Mouse (Mus musculus) kidney, adult 2 months (tissue): Measurements from ENCODE around the gene Vopp1. TPM values are rescaled to one million over a fixed set of nuclear protein-coding genes. Genes with fewer than 3 reads are reported as not detected.

Experiments used
- DNase-seq: peaks from one replicate; pipeline ENCODE4 v3.0.0; 2021
- H3K27ac ChIP-seq: fragments of 200-500 bp; 2 replicates; pipeline ENCODE4 v1.5.1; 2012; ENCODE audit warnings: low read depth, low read length, control low read depth, inconsistent platforms; ENCODE audit not compliant: insufficient read depth
- H3K27me3 ChIP-seq: fragments of 200-500 bp; replicated peaks from 2 replicates; pipeline ENCODE4 v1.6.1; 2012; ENCODE audit warnings: mild to moderate bottlenecking, moderate library complexity, low read length, inconsistent platforms; ENCODE audit not compliant: control insufficient read depth, insufficient read depth
- H3K36me3 ChIP-seq: fragments of 200-500 bp; 2 replicates; pipeline ENCODE4 v1.6.1; 2012; ENCODE audit warnings: mild to moderate bottlenecking, moderate library complexity, low read length, inconsistent platforms; ENCODE audit not compliant: control insufficient read depth, insufficient read depth
- H3K4me1 ChIP-seq: fragments of 200-500 bp; 2 replicates; pipeline ENCODE4 v1.6.1; 2011; ENCODE audit warnings: low read length; ENCODE audit not compliant: control insufficient read depth, insufficient read depth
- H3K4me3 ChIP-seq: fragments of 200-500 bp; 2 replicates; pipeline ENCODE4 v1.5.1; 2011; ENCODE audit warnings: mild to moderate bottlenecking, low read depth, low read length, control low read depth; ENCODE audit not compliant: insufficient read depth
- CTCF ChIP-seq: fragments of 200-500 bp; conservative IDR thresholded peaks from 2 replicates; pipeline ENCODE4 v1.5.1; 2011; ENCODE audit warnings: low read depth, mild to moderate bottlenecking, control low read depth, low read length, moderate library complexity, mixed read lengths; ENCODE audit not compliant: insufficient read depth, insufficient read length
- POLR2A ChIP-seq: fragments of 200-500 bp; IDR thresholded peaks from one replicate; pipeline ENCODE4 v1.6.1; 2011; ENCODE audit warnings: low read depth, low read length, control low read depth
- WGBS: fragments of 180-500 bp; shearing (Covaris S2); methylation state at CpG from one replicate; pipeline ENCODE4 v1.1.7; 2018; 5-methylcytosine and 5-hydroxymethylcytosine counted together
- polyA plus RNA-seq: library from polyadenylated mRNA; depleted of rRNA; stranded (reverse); fragments of >200 nt; gene quantifications from 2 replicates; pipeline ENCODE4 v1.2.3, GENCODE M21; 2012

Gene Vopp1
- polyA plus RNA-seq, 1 experiment = 9.1 TPM

DNA sequence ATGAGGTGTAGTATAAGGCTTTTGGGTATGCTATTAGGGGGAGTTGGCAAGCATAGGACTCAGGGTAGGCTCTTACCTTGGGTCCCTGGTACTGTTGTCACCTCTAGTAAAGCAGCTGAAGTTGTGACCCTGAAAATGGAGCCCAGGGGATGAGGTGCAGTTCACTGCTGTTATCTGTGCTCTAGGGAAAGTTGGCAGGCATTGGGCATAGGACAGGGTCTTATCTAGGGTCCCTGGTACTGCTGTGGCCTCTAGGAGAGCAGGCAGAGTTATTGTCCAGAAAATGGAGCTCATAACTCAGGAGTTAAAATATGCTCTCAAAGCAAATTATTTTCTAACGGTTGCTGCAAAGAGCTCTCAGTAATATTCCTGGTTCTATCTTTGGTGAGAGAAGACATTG is 103.6 kb downstream of the Vopp1 start:
- H3K4me3 ChIP-seq = no peak overlapping the region
- TF ChIP-seq CTCF = no peak
- TF ChIP-seq POLR2A = no peak
- H3K4me1 ChIP-seq = no peaks in the 10 kb centered on the region
- no peak overlapping the region for H3K27ac ChIP-seq
- 90% methylated on average over 1 of the region's 1 CpGs for WGBS
- DNase-seq = no peak
- no peaks in the 10 kb centered on the region for H3K27me3 ChIP-seq
- no peaks in the 10 kb centered on the region; the same call in 1 of the 2 replicates for H3K36me3 ChIP-seq

DNA sequence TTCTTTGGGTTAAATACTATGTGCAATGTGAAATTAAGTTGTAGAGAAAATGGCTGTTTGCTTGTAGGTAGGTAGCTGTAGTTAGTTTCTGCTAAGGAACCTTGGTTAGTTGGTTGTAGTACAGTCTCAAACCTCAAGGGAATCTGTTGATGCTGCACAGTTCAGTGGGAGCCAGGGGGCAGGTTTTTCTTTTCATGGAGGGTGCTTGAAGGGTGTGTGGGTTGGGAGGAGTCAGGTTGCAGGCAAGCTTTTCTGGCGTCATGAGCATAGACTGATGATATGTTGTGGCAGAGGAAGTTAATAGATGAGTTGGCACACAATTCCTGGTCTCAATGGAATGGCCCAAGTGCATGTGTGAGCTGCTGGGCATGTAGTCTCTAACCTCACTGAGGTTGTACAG is 113.2 kb downstream of the Vopp1 start:
- H3K4me1 ChIP-seq = no peaks in the 10 kb centered on the region
- H3K27me3 ChIP-seq = no peaks in the 10 kb centered on the region
- WGBS = 12% methylated on average over 1 of the region's 1 CpGs
- no peak for TF ChIP-seq CTCF
- no peak for TF ChIP-seq POLR2A
- no peak for DNase-seq
- H3K36me3 ChIP-seq = no peaks in the 10 kb centered on the region
- no peak overlapping the region for H3K4me3 ChIP-seq
- H3K27ac ChIP-seq = no peak overlapping the region

DNA sequence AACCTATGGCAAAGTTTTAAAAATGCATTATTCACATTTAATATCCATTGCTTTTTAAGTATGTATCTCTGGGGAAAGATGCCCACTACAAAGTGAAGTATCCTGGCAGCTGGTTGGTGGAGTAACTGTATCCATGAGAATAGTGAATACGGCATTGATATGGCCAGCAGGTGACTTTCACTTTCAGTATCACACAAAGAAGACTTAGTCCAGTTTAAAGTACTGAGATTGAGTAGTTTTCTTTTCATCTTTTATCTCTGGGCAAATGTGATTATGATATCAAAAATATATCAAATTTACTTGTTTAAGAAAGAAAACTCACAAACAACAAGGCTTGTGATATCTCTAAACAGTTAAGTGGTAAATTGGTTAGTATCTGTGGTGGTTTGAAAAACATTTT is 118.2 kb downstream of the Vopp1 start:
- Histone ChIP-seq H3K27me3 (no peaks in the 10 kb centered on the region), H3K4me3 (no peak overlapping the region), H3K4me1 (peaks cover 2% of the 10 kb centered on the region; the same call in 1 of the 2 replicates), H3K27ac (no peak overlapping the region), H3K36me3 (no peaks in the 10 kb centered on the region)
- peak; percentile 22 for DNase-seq
- TF ChIP-seq CTCF = no peak
- no peak for TF ChIP-seq POLR2A
- 74% methylated on average over 1 of the region's 1 CpGs for WGBS

DNA sequence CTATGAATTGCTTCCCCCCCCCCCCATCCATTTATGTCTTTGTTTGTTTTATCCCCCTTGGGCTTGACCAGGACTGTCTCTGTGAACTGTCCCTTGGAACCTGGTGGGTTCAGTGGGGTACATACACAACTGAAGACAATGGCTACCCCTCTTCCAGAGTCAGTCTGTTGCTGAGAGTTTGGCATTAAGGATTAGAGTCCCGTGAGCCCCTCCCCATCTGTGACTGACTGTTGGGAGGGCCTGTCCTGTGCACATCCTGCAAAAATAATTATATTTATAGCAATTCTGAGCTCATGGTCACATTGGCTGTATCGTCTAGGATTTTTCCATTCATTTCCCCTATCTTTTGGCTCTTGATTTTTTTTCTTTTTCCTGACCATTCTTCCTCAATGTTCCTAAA is 121.3 kb downstream of the Vopp1 start:
- TF ChIP-seq CTCF (no peak), POLR2A (no peak)
- H3K27ac ChIP-seq = peak overlapping the region; percentile 72
- 12% methylated on average over 2 of the region's 2 CpGs for WGBS
- no peaks in the 10 kb centered on the region for H3K36me3 ChIP-seq
- DNase-seq = peak; percentile 35
- no peaks in the 10 kb centered on the region for H3K27me3 ChIP-seq
- H3K4me3 ChIP-seq = peak overlapping the region; percentile 89
- peaks cover 2% of the 10 kb centered on the region; the same call in 1 of the 2 replicates for H3K4me1 ChIP-seq

DNA sequence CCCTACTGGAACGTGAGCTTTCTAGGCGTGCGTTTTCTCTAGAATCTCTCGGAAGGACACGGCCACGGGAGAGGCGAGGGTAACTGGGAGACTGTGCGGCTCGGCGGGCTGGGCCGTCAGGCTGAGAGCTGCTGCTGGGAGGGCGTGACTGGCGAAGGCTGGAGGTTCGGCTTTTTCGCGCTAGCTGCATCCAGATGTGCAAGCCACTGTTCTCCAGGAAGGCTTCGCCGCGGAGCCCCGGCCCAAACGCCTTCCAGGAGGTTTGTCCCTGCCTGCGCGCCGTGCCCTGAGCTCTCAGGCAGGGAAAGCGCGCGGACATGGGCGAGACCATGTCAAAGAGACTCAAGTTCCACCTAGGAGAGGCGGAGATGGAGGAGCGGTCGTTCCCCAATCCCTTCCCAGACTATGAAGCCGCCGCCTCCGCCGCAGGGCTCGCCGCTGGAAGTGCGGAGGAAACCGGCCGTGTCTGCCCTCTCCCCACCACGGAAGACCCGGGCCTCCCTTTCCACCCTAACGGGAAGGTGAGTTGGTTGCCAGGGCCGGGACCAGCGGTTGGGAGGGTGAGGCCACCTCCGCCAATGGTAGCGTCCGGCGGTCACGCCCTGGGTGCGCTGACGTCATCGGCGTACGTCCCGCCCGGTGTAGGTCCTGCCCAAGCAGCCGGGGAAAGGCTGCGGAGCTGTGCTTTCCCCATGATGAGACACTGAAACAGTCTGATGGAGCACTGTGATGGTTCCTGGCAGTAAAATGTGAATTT is 122.0 kb downstream of the Vopp1 start:
- peak; percentile 98 for DNase-seq
- WGBS = under 1% methylated on average over 59 of the region's 59 CpGs
- Histone ChIP-seq H3K4me1 (peaks cover 2% of the 10 kb centered on the region; the same call in 1 of the 2 replicates), H3K27me3 (no peaks in the 10 kb centered on the region), H3K4me3 (peak overlapping the region; percentile 89), H3K27ac (peak overlapping the region; percentile 98), H3K36me3 (no peaks in the 10 kb centered on the region)
- peak; percentile 71 for TF ChIP-seq POLR2A
- no peak for TF ChIP-seq CTCF

DNA sequence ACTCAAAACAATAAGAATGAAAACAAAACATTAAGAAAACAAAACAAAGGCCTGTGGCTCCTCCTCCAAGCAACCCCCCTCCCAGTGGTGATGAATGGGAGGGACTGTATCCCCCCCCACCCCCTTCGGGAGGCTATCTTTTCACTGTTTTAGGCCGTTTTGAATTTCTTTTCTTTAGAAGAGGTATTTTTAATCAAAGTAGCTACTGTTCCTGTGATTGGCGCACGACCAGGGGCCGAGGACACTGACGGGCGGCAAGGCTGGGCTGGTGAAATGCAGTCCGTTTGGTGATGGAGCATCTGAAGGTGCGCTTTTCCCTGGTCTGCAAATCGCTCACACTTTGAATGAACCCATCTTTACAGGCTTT is 122.6 kb downstream of the Vopp1 start, which contains the start of gene Lancl2:
Lancl2 (plus strand) TSS at position 165 of the 367 bp plus-strand sequence.
- no peak for DNase-seq
- Histone ChIP-seq H3K4me1 (peaks cover 2% of the 10 kb centered on the region; the same call in 1 of the 2 replicates), H3K36me3 (no peaks in the 10 kb centered on the region), H3K27ac (peak within 1 kb of the TSS; percentile 98), H3K4me3 (peak within 1 kb of the TSS; percentile 89), H3K27me3 (no peaks in the 10 kb centered on the region)
- no peak for TF ChIP-seq CTCF
- no peak for TF ChIP-seq POLR2A
- WGBS = 0% methylated on average over 10 of the region's 10 CpGs

DNA sequence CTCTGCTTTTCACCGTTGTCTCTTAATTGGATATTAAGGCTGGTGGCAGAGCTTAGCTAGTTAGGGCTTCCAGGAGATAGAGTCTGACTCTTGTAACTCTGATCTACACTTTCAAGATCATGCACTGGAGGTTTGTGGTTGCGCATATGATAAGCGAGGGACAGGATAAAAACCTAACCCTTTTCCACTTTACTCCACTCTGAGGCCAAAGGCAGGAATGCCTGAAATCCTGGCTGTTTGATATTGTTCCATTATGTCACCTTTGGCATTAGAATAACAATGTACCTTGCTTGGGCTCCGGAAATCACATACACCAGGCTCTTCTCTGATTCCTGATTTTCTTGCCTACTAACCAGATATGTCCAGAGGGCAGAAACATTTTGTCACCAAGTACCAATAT is 123.3 kb downstream of the Vopp1 start:
- WGBS = 75% methylated on average over 4 of the region's 4 CpGs
- DNase-seq = no peak
- Histone ChIP-seq H3K36me3 (no peaks in the 10 kb centered on the region), H3K27ac (no peak overlapping the region), H3K27me3 (no peaks in the 10 kb centered on the region), H3K4me1 (peaks cover 2% of the 10 kb centered on the region; the same call in 1 of the 2 replicates), H3K4me3 (no peak overlapping the region)
- TF ChIP-seq CTCF = no peak
- TF ChIP-seq POLR2A = no peak

DNA sequence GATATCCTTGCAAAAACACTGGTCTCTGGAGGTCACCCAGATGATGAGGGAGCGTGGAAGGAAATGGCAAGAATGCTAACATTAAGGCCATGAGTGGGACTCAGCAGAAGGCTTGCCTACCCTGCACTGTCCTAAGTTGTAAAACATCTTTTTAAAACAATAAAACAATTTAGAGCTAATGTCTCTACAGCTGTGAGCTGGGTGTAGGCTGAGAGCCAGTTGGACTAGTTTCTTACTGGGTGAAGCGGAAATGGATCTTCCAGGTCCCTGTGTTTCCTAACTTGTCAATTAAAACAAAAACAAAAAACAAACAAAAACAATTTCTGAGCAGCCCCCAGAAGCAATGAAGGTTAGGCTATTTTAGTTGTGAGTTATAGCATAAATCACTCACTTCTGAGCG is 131.8 kb downstream of the Vopp1 start:
- no peak for DNase-seq

More for the DNA sequence above, 131.8 kb downstream of the Vopp1 start:
- Histone ChIP-seq H3K4me3 (no peak overlapping the region), H3K27me3 (no peaks in the 10 kb centered on the region), H3K27ac (no peak overlapping the region), H3K4me1 (peaks cover 5% of the 10 kb centered on the region; the same call in 1 of the 2 replicates), H3K36me3 (peaks cover 2% of the 10 kb centered on the region; the same call in 1 of the 2 replicates)
- 87% methylated on average over 3 of the region's 3 CpGs for WGBS
- TF ChIP-seq POLR2A (no peak), CTCF (no peak)
